ENCODE assay signal across 9 mouse cellular contexts in genomic region chr11:120616617-120617294, GRCm38 (mm10). TPM values are rescaled to one million over a fixed set of nuclear protein-coding genes. Genes with fewer than 3 reads are reported as not detected.
DNase-seq lines count a peak whose midpoint lies in the region; ATAC-seq and TF ChIP-seq lines count a peak whose summit lies in the region.
"Had no signal": no experiment of that assay in that cellular context is flagged by ENCODE, and none has a peak within 500 bp of the region (broad histone marks: within the 10 kb centered on the region; RNA-seq: fewer than 3 reads in every experiment).

No protein-coding gene starts in this region.

- peak overlapping the region; percentile 87 for H3K4me3 ChIP-seq in lung, embryonic 14.5 days (ENCODE audit: low read depth, low read length)
- H3K4me3 ChIP-seq in midbrain, embryonic 13.5 days (replicated peaks), result peak overlapping the region; percentile 70

- H3K9ac ChIP-seq in lung, embryonic 14.5 days, result peak overlapping the region; percentile 74
- peak overlapping the region; percentile 87 for H3K9ac ChIP-seq in midbrain, embryonic 13.5 days (replicated peaks)

- no peaks in the 10 kb centered on the region for H3K9me3 ChIP-seq in lung, embryonic 14.5 days (ENCODE audit: low read depth, low read length)
- no peaks in the 10 kb centered on the region for H3K9me3 ChIP-seq in midbrain, embryonic 13.5 days

- peak overlapping the region; percentile 92 for H3K4me2 ChIP-seq in lung, embryonic 14.5 days
- H3K4me2 ChIP-seq in midbrain, embryonic 13.5 days (replicated peaks), result peak overlapping the region; percentile 71

- peaks cover 4% of the 10 kb centered on the region; the same call in 1 of the 2 replicates for H3K4me1 ChIP-seq in lung, embryonic 14.5 days (ENCODE audit: insufficient read depth)
- H3K4me1 ChIP-seq in midbrain, embryonic 13.5 days (replicated peaks), result peaks cover 26% of the 10 kb centered on the region

- no peak overlapping the region for H3K27ac ChIP-seq in lung, embryonic 14.5 days (ENCODE audit: low read depth)
- H3K27ac ChIP-seq in midbrain, embryonic 13.5 days, result peak overlapping the region; percentile 79; the same call in 1 of the 2 replicates

- DNase-seq in lung, embryonic 14.5 days, result no peak
- no peak for DNase-seq in lung, postnatal 25 days (ENCODE audit: low spot score)
- DNase-seq in kidney, adult 9 months, result peak; percentile 87
- no peak for DNase-seq in left cerebral cortex, adult 8-10 months (ENCODE audit: low spot score in 2 of 2)
- DNase-seq in adrenal gland, adult 8-10 months, result no peak
- no peak for DNase-seq in lung, adult 18-20 months

- no peak for ATAC-seq in lung, embryonic 14.5 days (ENCODE audit: insufficient read depth)
- ATAC-seq in erythroblast, adult 5-6 weeks (replicated peaks; ENCODE audit: low FRiP score, poor library complexity, severe bottlenecking), result peak; percentile 10; the same call in 1 of the 2 replicates
- ATAC-seq in midbrain, embryonic 13.5 days, result no peak

- no peak for TF ChIP-seq CTCF in lung, embryonic 14.5 days (IDR thresholded peaks at IDR 0.05; ENCODE audit: low read depth)

- 41% methylated on average over 4 of the region's 4 CpGs for WGBS in lung, embryonic 14.5 days
- WGBS in midbrain, embryonic 13.5 days, result 44% methylated on average over 4 of the region's 4 CpGs

- no peaks in the 10 kb centered on the region for H3K27me3 ChIP-seq in lung, embryonic 14.5 days (ENCODE audit: insufficient read depth, low read length)
- H3K27me3 ChIP-seq in midbrain, embryonic 13.5 days, result no peaks in the 10 kb centered on the region

- H3K36me3 ChIP-seq in lung, embryonic 14.5 days (ENCODE audit: insufficient read depth), result peaks cover 72% of the 10 kb centered on the region
- peaks cover 71% of the 10 kb centered on the region for H3K36me3 ChIP-seq in midbrain, embryonic 13.5 days

RNA-seq across cellular contexts. Expression of gene Pcyt2, which starts 1.0 kb away (rescaled TPM):
- polyA plus RNA-seq in lung, embryonic 14.5 days (2014; fragmentation: Nextera tagmentation; extraction: Ambion mirVana), result 95.3 and 99.5 TPM in 2 replicates
- 7.7 and 20.7 TPM in 2 replicates for total RNA-seq in erythroblast, adult 5-6 weeks (2015; ENCODE audit: low replicate concordance)
- total RNA-seq in erythroblast, adult 5-6 weeks (2017; ENCODE audit: low replicate concordance), result 19.8 and 39.8 TPM in 2 replicates
- 167 TPM in 2 replicates for polyA plus RNA-seq in midbrain, embryonic 13.5 days (2015; fragmentation: Nextera tagmentation; extraction: Ambion mirVana)
- 100 to 1,000 TPM; 109 to 140 (median 124) TPM for total RNA-seq in left cerebral cortex, adult 8-10 months (2022)
- total RNA-seq in adrenal gland, adult 8-10 months (2022), result 100 to 1,000 TPM; 201 to 310 (median 259) TPM

RNA-seq across cellular contexts. Expression of gene Sirt7, which starts 8.3 kb away (rescaled TPM):
- 26.1 and 33.1 TPM in 2 replicates for polyA plus RNA-seq in lung, embryonic 14.5 days (2014; fragmentation: Nextera tagmentation; extraction: Ambion mirVana)
- total RNA-seq in erythroblast, adult 5-6 weeks (2015; ENCODE audit: low replicate concordance), result 21.9 and 26.1 TPM in 2 replicates
- 48.8 and 52.1 TPM in 2 replicates for total RNA-seq in erythroblast, adult 5-6 weeks (2017; ENCODE audit: low replicate concordance)
- polyA plus RNA-seq in midbrain, embryonic 13.5 days (2015; fragmentation: Nextera tagmentation; extraction: Ambion mirVana), result 42.7 and 51.3 TPM in 2 replicates
- total RNA-seq in left cerebral cortex, adult 8-10 months (2022), result 10 to 100 TPM; 30.5 to 45.3 (median 34.7) TPM
- total RNA-seq in adrenal gland, adult 8-10 months (2022), result 10 to 100 TPM; 61.1 to 97.1 (median 75.7) TPM

RNA-seq across cellular contexts. Expression of gene Npb, which starts 8.5 kb away (rescaled TPM):
- polyA plus RNA-seq in lung, embryonic 14.5 days (2014; fragmentation: Nextera tagmentation; extraction: Ambion mirVana), result 0.89 and 1.3 TPM in 2 replicates
- not detected in 2 replicates for total RNA-seq in erythroblast, adult 5-6 weeks (2015; ENCODE audit: low replicate concordance)
- not detected in 2 replicates for total RNA-seq in erythroblast, adult 5-6 weeks (2017; ENCODE audit: low replicate concordance)
- 0.54 and 0.95 TPM in 2 replicates for polyA plus RNA-seq in midbrain, embryonic 13.5 days (2015; fragmentation: Nextera tagmentation; extraction: Ambion mirVana)
- 1 to 10 TPM in 2 of 4 experiments, not detected in 2; 1.1 to 1.8 TPM for total RNA-seq in left cerebral cortex, adult 8-10 months (2022)
- 1 to 10 TPM in 2 of 4 experiments, not detected in 2; 1.3 to 2.1 TPM for total RNA-seq in adrenal gland, adult 8-10 months (2022)
- total RNA-seq: neutrophil, adult 5-6 weeks had no signal

RNA-seq across cellular contexts. Expression of gene Mafg, which starts 16.6 kb away (rescaled TPM):
- polyA plus RNA-seq in lung, embryonic 14.5 days (2014; fragmentation: Nextera tagmentation; extraction: Ambion mirVana), result 25.3 and 28.6 TPM in 2 replicates
- total RNA-seq in erythroblast, adult 5-6 weeks (2015; ENCODE audit: low replicate concordance), result 65.3 and 78.0 TPM in 2 replicates
- total RNA-seq in erythroblast, adult 5-6 weeks (2017; ENCODE audit: low replicate concordance), result 137 and 154 TPM in 2 replicates
- 24.4 and 31.2 TPM in 2 replicates for polyA plus RNA-seq in midbrain, embryonic 13.5 days (2015; fragmentation: Nextera tagmentation; extraction: Ambion mirVana)
- total RNA-seq in left cerebral cortex, adult 8-10 months (2022), result 10 to 100 TPM; 66.8 to 77.2 (median 73.1) TPM
- 10 to 100 TPM; 53.2 to 74.4 (median 69.7) TPM for total RNA-seq in adrenal gland, adult 8-10 months (2022)

RNA-seq across cellular contexts. Expression of gene Anapc11, which starts 18.5 kb away (rescaled TPM):
- 229 and 237 TPM in 2 replicates for polyA plus RNA-seq in lung, embryonic 14.5 days (2014; fragmentation: Nextera tagmentation; extraction: Ambion mirVana)
- 15.0 and 16.9 TPM in 2 replicates for total RNA-seq in erythroblast, adult 5-6 weeks (2015; ENCODE audit: low replicate concordance)
- total RNA-seq in erythroblast, adult 5-6 weeks (2017; ENCODE audit: low replicate concordance), result 0.56 and 6.5 TPM in 2 replicates
- polyA plus RNA-seq in midbrain, embryonic 13.5 days (2015; fragmentation: Nextera tagmentation; extraction: Ambion mirVana), result 180 and 183 TPM in 2 replicates
- total RNA-seq in left cerebral cortex, adult 8-10 months (2022), result 100 to 1,000 TPM in 2 of 4 experiments, 10 to 100 TPM in 2; 98.1 to 101 (median 99.4) TPM
- 100 to 1,000 TPM in 2 of 4 experiments, 10 to 100 TPM in 2; 90.3 to 112 (median 98.6) TPM for total RNA-seq in adrenal gland, adult 8-10 months (2022)
